Mouse (Mus musculus): ENCODE measurements around the gene Olfr370.

GRCm38 (mm10) chr8:83590488-83591023, 55.0 kb downstream of the Olfr370 start:
- TF ChIP-seq TBP (conservative IDR thresholded peaks at IDR 0.05; ENCODE audit: low read depth, low read length) (no peak), NRF1 (IDR thresholded peaks at IDR 0.05; ENCODE audit: low read depth, low read length) (no peak), GABPA (IDR thresholded peaks at IDR 0.05; ENCODE audit: insufficient replicate concordance, low read depth, low read length) (no peak), POLR2A (IDR thresholded peaks at IDR 0.05; ENCODE audit: low read depth, low read length) (no peak), ZNF384 (IDR thresholded peaks at IDR 0.05; ENCODE audit: low read depth, low read length) (no peak), CTCF (conservative IDR thresholded peaks at IDR 0.05 in 1 of 2, IDR thresholded peaks at IDR 0.05 in 1 of 2; ENCODE audit: low read depth in 2 of 2, low read length in 2 of 2) (peak in 1 of 2 experiments; percentile 61; a peak in 2 of 4 replicates), ETS1 (conservative IDR thresholded peaks at IDR 0.05; ENCODE audit: low read depth, low read length) (no peak)

Data from CH12.LX (cell line).